Mouse (Mus musculus): Measurements from ENCODE around the gene Gphn.

Gphn gene

DNA sequence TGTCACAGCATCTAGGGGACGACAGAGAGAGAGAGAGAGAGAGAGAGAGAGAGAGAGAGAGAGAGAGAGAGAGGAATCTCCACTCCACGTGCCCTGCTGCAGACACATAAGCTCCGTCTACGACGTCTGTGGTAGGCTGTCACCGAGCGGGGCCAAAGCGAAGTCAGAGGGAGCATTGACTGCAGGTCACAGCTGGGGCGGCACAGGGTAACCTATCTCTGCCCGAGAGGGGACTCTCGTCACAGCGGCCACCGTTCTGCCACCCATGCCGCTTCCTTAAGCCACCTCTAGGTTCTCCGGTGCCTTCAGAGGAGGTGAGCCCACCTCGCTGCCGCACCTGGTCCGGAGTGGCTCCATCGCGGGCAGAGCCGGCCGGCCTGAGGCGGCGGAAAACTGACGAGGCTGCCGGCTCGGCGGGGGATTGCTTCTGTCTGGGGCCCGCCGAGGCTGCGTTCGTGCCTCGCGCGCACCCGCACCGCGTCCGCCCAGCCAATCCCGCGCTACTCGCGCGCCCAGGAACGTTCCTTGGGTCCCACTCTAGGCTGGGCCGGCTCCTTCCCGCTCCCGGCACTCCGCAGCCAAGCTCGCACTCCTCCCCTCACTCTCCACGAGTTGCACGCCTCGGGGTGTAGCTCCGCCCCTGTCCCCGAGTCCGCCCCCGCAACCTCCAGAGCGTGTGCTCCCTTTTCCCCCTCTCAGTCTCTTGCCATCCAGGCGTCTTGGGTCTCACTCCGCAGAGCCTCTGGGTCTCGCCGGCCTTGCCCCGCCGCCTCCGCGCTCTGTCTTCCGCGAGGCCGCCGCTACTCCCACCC, at the start of gene Gphn:
Gene Gphn (plus strand): TSS at position 673 of the 812 bp plus-strand sequence.
- DNase-seq, result peak; percentile 92

DNA sequence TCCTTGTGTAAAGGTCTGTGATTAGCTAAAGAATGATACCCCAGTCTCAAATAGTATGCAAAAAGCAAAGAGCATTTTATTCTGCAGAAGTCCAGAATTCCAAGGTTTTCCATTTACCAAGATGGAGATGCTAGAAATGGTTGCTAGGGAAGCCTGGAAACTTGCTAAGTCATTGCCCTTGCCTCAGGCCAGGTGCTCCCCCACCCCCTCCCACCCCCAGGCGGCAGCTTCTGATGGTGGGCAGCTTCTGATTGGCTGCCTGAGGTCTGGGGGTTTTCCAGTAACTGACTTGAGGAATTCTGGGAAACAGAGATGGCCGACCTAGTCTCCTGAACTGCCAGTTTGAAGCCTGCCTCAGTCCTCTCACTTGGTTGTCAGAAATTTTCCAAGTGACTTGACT, 44.7 kb upstream of the Gphn start:
- DNase-seq, result no peak

DNA sequence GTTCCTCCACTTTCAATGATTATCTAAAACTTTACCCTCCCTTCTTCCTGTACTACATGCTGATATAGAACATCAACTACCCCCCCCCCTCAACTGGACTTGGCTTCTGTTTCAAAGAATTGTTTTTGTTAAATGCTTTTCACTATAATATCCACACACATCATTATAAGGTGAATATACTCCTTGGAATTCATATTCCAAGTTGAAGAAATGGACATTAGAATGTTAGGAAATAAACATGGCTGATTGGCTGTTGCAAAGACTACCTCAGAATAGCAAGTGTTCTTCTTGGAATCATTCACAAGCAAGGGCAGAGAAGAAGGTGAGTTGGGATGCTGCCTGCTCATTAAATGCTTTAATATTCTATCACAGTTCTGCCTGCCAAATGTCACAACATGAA, 32.2 kb upstream of the Gphn start, which contains the start of gene Gm6657:
Gene Gm6657 (plus strand): TSS at position 301 of the 400 bp plus-strand sequence.
- DNase-seq, result no peak

DNA sequence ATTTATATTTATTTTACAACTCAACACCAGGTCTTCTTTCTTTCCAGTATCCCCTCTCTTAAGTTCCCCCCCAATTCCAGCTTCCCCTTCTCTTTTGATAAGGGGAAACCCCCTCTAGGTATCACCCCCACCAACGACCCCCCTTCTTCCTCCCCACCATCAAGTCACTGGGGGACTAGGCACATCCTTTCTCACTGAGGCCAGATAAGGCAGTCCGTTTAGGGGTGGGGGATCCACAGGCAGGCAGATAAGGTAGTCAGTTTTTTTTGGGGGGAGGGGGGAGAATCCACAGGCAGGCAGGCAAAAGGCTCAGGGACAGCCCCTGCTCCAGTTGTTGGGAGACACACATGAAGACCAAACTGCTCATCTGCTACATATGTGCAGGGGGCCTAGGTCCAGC, 30.8 kb upstream of the Gphn start:
- DNase-seq, result no peak

DNA sequence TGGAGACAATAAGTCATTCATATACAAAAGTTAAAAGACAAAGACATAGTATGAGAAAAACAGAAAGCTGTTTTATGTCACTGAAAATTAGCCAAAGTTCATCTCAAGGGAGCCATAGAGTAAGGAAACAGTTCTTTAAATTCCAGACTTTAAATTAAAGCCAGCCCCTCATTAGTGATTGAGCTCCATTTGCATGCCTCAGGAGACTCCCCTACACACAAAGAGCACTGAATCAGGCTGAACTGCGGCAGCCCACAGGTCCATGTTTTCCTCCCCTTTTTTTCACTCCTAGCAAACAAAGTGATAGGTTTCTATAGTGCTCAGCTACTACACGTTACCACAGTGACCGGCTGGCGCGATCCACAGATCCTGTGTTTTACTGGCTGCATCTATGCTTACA, 22.5 kb upstream of the Gphn start:
- DNase-seq, result no peak

DNA sequence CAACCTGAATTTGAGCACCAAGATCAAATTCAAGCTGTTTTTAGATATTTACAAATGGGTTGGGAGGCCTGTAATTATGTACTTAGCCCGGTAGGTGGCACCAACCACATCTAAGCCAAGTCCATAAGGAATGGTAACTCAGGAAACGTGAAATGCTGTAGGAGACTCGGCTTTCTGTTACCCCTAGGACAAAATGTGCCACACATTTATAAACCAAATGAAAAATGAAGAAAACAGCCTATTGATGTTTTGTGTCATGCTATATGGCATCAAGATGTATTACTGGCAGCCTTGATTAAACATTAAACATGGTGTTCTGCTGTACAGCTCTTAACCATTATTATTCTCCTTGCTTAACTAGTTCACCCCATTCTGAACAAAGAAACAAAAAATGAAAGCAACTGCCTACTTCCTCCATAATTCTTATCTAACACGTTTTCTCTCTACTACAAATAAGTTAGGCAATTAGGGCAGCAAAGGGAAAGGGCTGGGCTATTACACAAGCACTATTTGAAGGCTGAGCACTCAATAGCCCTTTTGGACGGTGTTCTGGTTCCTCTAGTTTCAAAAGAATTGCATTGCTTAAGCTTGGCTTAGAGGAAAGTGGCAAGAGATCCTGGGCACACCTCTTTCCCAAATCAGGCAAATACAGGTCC, 20.1 kb upstream of the Gphn start:
- DNase-seq, result peak; percentile 57

DNA sequence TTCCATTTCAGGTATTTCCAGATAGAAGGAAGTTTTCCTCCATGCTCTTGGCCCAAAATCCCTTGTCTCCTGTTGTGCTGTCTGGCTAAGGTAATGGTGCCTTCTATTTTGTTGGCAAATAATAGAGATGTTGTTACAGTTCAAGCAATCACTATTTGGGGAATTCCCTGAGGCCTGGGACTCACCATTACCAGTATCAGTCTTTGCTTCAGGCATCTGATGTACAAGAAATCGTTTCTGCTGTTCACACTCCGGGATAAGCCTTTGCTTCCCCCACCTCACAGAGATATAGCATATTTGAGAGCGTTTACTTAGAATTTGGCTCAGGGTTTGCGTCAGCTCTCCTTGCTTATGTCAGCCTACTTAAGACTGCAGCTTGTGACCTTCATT, 19.6 kb upstream of the Gphn start:
- no peak for DNase-seq

DNA sequence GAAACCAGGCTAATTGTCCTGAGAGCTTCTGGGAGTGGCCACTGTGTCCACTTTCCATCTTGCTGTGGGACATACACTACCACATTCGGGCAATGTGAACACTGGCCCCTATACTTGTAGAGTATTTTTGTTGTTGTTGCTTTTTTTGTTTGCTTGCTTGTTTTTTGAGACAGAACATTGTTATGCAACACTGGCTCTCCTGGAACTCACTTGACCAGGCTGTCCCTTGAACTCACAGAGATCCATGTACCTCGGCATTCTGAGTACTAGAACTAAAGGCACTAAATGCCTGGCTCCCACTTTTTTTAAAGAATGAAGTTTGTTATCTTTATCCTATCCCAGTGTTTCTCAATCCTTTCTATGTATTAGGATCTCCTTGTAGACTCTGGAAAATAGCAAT, 16.3 kb upstream of the Gphn start:
- DNase-seq, result no peak

DNA sequence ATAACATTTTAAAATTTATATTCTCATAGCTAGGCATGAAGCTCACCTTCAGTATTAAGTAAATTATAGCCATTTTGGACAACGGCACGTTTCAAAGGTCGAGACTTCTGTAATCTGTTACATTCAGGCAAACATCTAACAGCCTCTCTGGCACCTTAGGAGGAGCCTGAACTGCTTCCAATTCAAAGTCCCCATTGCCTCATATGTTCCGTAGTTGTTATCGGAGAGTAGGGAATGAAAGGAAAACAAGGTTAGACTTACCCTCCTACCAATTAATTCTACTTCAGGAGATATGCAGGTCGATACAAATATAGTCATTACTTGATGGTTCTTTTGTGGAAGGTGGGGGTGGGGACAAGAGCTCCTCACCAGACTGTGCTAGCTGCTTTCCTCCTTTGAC, 10.7 kb upstream of the Gphn start:
- no peak for DNase-seq

DNA sequence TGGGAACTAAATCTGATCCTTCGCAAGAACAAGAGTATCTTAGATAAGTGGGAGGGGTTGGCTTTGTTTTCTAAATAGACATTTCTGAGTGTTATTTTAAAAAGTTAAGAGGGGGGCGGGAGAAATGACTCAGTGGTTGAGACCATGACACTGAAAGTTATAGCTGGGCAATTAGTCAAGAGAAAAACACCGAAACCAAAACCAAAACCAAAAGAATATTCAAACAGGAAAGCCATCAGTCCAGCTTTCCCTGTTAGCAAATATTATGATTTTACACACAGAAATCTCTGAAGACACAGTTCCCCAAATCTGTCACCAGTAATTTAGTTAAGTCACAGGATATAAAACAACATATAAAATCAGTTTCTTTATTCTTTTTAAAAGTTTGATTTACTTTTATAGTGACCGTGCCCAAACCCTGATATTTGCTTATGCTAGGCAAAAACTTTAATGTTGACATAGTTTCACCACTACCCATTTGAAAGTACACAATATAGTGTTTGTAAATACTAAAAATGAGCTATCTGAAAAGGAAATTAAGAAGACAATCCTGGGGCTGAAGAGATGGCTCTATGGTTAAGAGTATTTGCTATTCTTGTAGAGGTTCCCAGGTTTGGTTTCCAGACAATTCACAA, 6.9 kb upstream of the Gphn start:
- no peak for DNase-seq

DNA sequence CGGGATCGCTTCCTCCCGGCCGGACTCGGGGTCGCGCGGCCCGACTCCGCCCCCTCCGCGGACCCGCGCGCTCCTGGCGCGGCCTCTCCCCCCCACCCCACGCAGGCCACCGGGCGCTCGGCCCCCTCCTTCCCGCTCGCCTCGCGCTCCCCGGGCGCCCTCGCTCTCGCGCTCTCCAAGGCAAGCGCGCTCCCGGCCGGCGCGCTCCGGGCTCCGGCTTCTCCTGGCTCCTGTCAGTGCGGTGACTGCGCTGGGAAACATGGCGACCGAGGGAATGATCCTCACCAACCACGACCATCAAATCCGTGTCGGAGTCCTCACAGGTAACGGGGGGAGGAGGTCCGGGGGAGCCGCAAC, 318 bp downstream of the Gphn start:
- DNase-seq, result peak; percentile 93

DNA sequence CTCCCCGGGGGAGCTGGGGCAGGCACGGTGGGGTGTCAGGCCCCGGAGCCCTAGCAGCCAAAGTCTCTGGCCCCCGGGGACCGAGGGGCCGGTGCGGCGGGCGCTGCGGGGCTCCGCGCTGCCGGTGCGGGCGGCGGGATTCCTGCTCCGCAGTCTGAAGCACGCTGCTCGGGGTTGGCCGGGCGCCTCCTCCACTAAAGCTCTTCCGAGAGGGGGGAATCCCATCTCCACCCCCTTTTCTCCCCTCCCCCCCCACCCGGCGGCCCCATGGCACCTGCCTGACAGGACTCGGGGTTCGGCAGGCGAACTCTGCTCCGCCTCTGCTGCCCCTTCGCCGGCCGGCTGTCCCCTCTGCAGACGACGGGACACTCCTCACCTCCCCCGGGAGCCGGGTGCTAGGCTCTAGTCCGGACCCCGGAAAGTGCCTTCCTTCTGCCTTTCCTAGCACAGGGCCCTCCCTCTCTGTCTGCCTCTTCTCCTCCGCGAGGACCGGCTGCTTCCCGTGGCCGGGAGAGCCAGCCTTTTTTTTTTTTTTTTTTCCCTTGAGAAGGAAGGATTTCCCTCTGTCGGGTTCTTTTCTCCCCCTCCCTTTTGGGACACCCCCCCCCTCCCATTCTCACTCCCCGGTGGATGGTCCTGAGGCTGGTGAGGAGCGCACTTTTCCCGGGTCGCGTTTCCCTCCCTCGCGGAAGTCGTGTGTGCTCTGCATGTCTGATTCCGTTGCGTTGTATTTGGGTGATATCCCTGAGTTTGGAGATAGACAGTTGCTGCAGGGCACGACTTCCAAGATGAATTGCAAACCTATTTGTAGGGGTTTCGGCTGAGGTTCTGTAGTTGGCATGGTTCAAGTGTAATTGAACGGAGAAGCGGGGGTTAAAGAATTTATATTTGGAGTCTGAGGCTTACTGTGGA, 1.1 kb downstream of the Gphn start:
- DNase-seq, result peak; percentile 67

DNA sequence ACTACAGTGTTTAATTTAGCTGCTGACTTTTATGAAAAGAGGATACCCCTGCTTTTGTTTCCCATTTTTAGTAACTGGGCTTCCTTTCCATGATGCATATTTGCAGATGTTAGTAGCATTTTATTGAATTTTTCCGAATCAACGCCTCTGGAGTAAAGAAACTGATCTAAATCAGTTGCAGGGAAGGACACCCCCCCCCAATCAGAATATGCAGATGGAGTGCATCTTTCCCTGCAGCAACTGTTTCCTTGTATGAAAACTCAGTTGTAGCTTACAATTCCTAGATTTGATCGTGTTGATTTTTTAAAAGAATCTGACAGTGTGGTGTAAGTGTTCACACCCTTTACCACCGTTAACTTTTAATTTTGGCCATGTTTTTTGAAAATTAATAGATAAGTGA, 2.0 kb downstream of the Gphn start:
- no peak for DNase-seq

DNA sequence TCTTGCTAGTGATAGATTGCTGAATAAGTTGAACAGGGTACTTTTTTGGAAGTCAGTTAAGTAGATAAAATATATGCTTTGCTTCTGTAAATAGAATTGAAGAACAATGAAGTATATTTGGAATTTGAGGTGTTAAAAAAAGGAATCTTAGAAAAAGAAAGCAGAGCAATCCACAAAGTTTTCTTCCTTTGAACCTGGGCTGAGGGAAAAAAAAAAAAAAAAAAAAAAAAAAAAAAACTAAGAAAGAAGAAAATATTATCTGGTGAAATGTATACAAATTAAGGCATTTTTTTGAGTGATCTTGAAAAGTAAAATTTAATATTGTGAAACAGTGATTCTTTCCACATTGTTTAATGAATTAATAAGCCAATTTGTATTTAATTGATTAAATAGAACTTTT, 6.4 kb downstream of the Gphn start:
- DNase-seq, result no peak

DNA sequence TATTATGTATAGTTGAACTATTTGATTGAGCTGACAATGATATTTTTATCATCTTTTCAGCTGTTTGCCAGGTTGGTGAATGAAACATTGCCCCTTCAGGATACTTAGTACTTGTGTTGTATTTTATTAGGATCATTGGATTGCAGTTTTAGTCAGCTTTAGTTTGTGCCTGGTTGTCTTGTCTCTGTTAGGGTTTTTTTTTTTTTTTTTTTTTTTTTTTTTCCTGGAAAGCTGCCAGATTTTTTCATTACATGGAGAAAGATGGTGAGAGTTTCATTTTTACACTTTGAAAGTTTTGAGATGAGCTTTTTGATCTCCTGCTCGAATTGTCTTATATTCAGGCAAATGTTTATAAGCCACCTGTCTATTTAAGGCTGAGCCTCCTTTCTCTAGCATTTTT, 22.2 kb downstream of the Gphn start:
- no peak for DNase-seq

DNA sequence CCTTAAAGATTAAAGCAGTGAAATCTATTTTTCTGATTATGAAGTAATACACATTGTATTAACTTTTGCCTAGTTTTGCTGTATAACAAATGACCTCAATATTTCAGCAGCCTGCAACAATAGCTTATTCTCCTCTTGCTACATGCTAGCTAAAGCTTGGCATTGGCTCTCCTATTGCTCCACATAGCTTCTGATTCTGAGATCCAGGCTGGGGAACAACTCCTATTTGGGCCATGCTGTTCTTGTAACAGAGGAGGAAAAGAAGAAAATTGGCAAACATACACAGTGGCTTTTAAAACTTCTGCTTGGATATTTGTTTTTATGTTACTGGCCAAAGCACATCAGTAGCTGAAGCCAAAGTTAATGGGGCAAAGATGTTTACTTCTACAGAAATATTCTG, 23.0 kb downstream of the Gphn start:
- no peak for DNase-seq

DNA sequence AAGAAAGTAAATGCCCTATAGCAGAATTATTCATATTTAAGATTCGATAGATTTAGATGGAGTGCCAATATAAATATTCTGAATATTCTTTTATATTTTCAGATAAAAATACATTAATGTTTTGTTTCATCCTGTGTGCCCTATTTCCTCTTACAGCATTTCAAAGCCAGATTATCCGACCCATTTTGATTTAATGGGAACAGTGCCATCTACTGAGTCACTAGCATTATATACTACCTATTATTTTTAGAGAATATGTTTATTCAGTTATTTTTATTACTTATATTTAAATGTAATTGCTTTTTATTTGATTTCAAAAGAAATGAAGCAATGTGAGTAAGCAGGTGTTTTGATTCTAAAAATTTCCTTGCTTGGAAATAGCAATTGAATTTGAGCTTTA, 51.2 kb downstream of the Gphn start:
- DNase-seq, result no peak

DNA sequence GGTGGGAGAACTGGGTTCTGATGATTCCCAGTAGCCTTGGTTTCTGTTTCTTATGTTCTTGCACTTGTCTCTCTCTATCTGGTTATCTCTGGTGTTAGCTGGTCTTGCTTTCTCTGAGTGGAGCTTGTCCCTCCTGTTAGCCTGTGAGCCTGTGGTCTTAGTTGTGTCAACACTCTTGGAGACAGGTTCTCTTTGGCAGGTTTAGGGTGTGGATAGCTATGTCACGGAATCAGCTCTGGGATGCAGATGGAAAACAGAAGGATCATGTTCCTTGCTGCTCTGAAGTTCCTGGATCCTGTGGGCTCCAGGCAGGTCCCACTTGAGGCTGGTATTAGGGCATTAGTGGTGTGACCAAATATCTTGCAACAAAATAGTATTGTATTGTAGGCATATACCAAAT, 64.2 kb downstream of the Gphn start:
- DNase-seq, result no peak

DNA sequence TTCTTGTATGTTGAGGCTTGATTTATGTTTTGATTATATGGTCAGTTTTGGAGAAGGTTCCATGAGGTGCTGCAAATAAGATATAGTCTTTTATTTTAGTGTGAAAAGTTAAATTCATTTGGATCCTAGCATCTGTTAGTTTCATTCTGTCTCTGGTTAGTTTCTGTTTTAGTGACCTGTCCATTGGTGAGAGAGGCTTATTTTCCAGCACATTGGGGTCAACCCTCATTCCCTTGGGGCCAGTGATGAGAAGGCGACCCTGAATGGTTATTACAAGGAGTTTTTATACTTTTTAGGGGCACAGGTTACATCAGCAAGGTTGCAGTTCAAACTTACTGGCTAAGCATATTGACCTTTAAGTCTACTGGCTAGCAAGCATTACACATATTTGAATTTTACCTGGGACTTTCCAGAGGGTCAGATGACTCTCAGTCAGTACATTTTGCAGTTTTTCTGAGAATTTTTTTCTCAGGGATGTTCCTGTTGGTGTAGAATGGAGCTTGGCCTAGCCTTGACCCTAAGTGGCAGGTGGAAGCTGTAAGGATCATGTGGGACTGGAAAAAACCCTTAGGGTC, 72.7 kb downstream of the Gphn start:
- no peak for DNase-seq

DNA sequence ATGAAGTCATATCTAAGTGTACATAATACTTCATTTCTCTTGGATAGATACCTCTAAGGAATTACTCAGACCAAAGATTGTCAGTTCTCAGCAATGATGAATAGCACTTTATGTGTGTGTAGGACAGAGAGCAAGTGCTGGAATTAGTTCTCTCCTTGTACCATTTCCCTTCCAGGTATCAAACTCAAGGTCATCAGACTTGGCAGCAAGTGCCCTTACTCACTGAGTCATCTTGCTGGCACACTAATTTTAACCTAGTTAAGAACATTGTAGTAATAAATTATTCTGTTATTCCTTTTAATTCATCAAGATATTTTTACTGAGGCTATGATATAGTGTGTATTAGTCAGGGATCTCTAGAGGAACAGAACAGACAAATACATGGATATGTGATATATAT, 88.9 kb downstream of the Gphn start:
- DNase-seq, result no peak

DNA sequence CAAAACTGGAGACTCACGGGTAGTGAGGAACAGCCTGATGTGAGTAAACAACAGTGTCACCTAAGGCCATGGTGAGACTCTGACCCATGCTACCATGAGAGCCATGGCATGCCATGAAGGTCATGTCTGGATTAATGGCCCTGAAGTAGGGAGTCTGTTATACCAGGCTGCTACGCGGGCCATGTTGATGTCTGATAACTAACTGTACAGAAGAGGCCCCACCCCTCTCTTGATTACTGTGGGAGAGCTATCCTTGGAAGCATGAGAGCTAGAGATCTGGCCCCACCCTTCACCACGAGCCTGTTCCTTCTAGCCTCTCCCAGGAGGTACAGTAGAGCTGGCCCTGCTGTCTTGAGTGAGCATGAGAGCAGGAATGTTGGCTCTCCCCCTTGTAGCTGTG, 101.8 kb downstream of the Gphn start:
- DNase-seq, result no peak

DNA sequence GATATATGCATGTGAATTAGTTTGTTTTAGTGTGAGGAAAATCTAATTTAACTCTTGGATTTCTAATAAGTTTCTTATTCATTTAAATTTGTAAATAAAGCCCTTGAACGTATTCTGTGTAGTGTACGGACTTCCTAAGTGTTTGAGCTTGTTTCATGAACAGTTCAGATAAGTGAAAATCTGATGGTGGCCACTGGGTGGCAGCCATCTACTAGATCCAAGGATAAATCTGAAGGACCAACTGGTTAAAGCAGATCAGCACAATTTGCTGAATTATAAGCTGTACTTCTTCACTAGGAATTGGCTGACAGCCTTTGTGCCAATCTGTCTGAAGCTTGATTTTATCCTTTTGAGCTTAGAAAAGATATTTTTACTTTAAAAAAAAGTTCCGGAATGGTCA, 105.9 kb downstream of the Gphn start:
- DNase-seq, result peak; percentile 85

DNA sequence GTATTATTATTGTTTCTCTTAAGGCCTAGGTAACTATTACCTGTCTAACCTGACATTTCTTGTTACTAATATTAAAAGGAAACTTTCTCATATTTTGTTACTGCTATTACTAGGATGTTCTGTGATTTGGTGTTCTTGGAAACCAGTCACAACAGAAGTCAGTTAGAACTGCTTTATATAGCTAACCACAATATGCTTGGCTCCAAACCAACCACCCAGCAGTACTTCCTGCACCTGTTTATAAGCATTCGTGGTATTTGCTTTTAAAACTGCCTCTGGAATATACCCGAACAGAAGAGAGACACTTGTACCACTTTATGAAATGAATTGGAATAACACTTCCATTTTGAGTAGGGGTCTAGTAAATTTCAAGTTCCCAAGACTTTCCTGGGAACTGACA, 130.3 kb downstream of the Gphn start:
- DNase-seq, result no peak
